20 mouse cellular contexts compared by ENCODE assay signal in genomic region chr14:37013644-37014043, GRCm38 (mm10). TPM values are rescaled to one million over a fixed set of nuclear protein-coding genes. Genes with fewer than 3 reads are reported as not detected.
DNase-seq lines count a peak whose midpoint lies in the region; ATAC-seq lines count a peak whose summit lies in the region.
"Had no signal": no experiment of that assay in that cellular context is flagged by ENCODE, and none has a peak within 500 bp of the region (broad histone marks: within the 10 kb centered on the region; RNA-seq: fewer than 3 reads in every experiment).

No protein-coding gene starts in this region.

- H3K9me3 ChIP-seq in neural tube, embryonic 11.5 days (ENCODE audit: control insufficient read depth, low read length), result 0 out of 2 replicates have a peak, but pooled peaks cover 2% of the 10 kb centered on the region
- H3K9me3 ChIP-seq in neural tube, embryonic 15.5 days (replicated peaks), result no peaks in the 10 kb centered on the region
- H3K9me3 ChIP-seq in hindbrain, embryonic 16.5 days (ENCODE audit: control insufficient read depth, low read length), result no peaks in the 10 kb centered on the region
- H3K9me3 ChIP-seq in heart, embryonic 10.5 days, result no peaks in the 10 kb centered on the region
- H3K9me3 ChIP-seq: embryonic facial prominence, embryonic 12.5 days; limb, embryonic 10.5 days; liver, embryonic 15.5 days had no signal

- no peaks in the 10 kb centered on the region for H3K4me1 ChIP-seq in neural tube, embryonic 11.5 days (ENCODE audit: control insufficient read depth, insufficient read depth, low read length)
- H3K4me1 ChIP-seq in neural tube, embryonic 15.5 days, result 0 out of 2 replicates have a peak, but pooled peaks cover 2% of the 10 kb centered on the region
- H3K4me1 ChIP-seq in hindbrain, embryonic 16.5 days (ENCODE audit: control insufficient read depth, insufficient read depth, low read depth, low read length), result peaks cover 3% of the 10 kb centered on the region; the same call in 1 of the 2 replicates
- no peaks in the 10 kb centered on the region for H3K4me1 ChIP-seq in heart, embryonic 10.5 days
- H3K4me1 ChIP-seq: embryonic facial prominence, embryonic 12.5 days; limb, embryonic 10.5 days; liver, embryonic 15.5 days had no signal

- H3K4me2 ChIP-seq in neural tube, embryonic 11.5 days (ENCODE audit: low read depth), result no peak overlapping the region
- H3K4me2 ChIP-seq in neural tube, embryonic 15.5 days, result no peak overlapping the region
- no peak overlapping the region for H3K4me2 ChIP-seq in hindbrain, embryonic 16.5 days (ENCODE audit: low read length)
- H3K4me2 ChIP-seq: embryonic facial prominence, embryonic 12.5 days; liver, embryonic 15.5 days had no signal

- WGBS in neural tube, embryonic 11.5 days, result 55% methylated on average over 3 of the region's 3 CpGs
- 40% methylated on average over 3 of the region's 3 CpGs for WGBS in neural tube, embryonic 15.5 days
- WGBS in hindbrain, embryonic 16.5 days, result 42% methylated on average over 3 of the region's 3 CpGs
- WGBS in heart, embryonic 10.5 days, result 43% methylated on average over 3 of the region's 3 CpGs

- no peaks in the 10 kb centered on the region for H3K27me3 ChIP-seq in neural tube, embryonic 11.5 days (ENCODE audit: control insufficient read depth, insufficient read depth, low read length)
- H3K27me3 ChIP-seq in neural tube, embryonic 15.5 days (replicated peaks), result no peaks in the 10 kb centered on the region
- no peaks in the 10 kb centered on the region for H3K27me3 ChIP-seq in hindbrain, embryonic 16.5 days (replicated peaks; ENCODE audit: control insufficient read depth, insufficient read depth, low read length)
- no peaks in the 10 kb centered on the region for H3K27me3 ChIP-seq in heart, embryonic 10.5 days (ENCODE audit: insufficient read depth, poor library complexity, severe bottlenecking)
- H3K27me3 ChIP-seq: embryonic facial prominence, embryonic 12.5 days; liver, embryonic 15.5 days had no signal

- no peak overlapping the region for H3K9ac ChIP-seq in neural tube, embryonic 11.5 days (ENCODE audit: low read length)
- no peak overlapping the region for H3K9ac ChIP-seq in neural tube, embryonic 15.5 days (replicated peaks)
- H3K9ac ChIP-seq in hindbrain, embryonic 16.5 days (ENCODE audit: low read depth, low read length), result no peak overlapping the region
- H3K9ac ChIP-seq: embryonic facial prominence, embryonic 12.5 days; liver, embryonic 15.5 days had no signal

- H3K27ac ChIP-seq in neural tube, embryonic 11.5 days (ENCODE audit: low read depth, low read length), result no peak overlapping the region
- no peak overlapping the region for H3K27ac ChIP-seq in neural tube, embryonic 15.5 days (replicated peaks)
- no peak overlapping the region for H3K27ac ChIP-seq in hindbrain, embryonic 16.5 days (ENCODE audit: low read depth, low read length)
- no peak overlapping the region for H3K27ac ChIP-seq in heart, embryonic 10.5 days
- H3K27ac ChIP-seq: embryonic facial prominence, embryonic 12.5 days; limb, embryonic 10.5 days; liver, embryonic 15.5 days; macrophage had no signal

- H3K4me3 ChIP-seq in neural tube, embryonic 11.5 days (ENCODE audit: low read depth, low read length), result no peak overlapping the region
- H3K4me3 ChIP-seq in neural tube, embryonic 15.5 days (replicated peaks), result no peak overlapping the region
- no peak overlapping the region for H3K4me3 ChIP-seq in hindbrain, embryonic 16.5 days (ENCODE audit: low read length)
- no peak overlapping the region for H3K4me3 ChIP-seq in heart, embryonic 10.5 days
- H3K4me3 ChIP-seq: embryonic facial prominence, embryonic 12.5 days; limb, embryonic 10.5 days; liver, embryonic 15.5 days had no signal

- ATAC-seq in frontal cortex, adult (ENCODE audit: low TSS enrichment), result peak; percentile 59
- ATAC-seq in neural tube, embryonic 11.5 days (ENCODE audit: insufficient read depth, low FRiP score, low TSS enrichment), result no peak
- no peak for ATAC-seq in neural tube, embryonic 15.5 days (ENCODE audit: low FRiP score)
- peak; percentile 91 for ATAC-seq in hindbrain, embryonic 16.5 days
- ATAC-seq: activated CD4-positive, CD25-positive, alpha-beta regulatory T cell, adult 4 months had no signal

- DNase-seq in frontal cortex, postnatal 25 days (ENCODE audit: low spot score in 2 of 2), result no peak
- DNase-seq in neural tube, embryonic 11.5 days (ENCODE audit: low spot score), result peak; percentile 20
- peak; percentile 15 for DNase-seq in right cerebral cortex, postnatal 14 days
- no peak for DNase-seq in heart, embryonic 10.5 days (ENCODE audit: low spot score)
- no peak for DNase-seq in yolk sac, embryonic 10.5 days (ENCODE audit: low spot score)
- DNase-seq: cerebellum, adult 9-11 months; gastrocnemius, postnatal 36 days; kidney, postnatal 14 days; thymus, postnatal 25 days had no signal

- no peaks in the 10 kb centered on the region for H3K36me3 ChIP-seq in neural tube, embryonic 11.5 days (ENCODE audit: control insufficient read depth, insufficient read depth, low read length)
- no peaks in the 10 kb centered on the region for H3K36me3 ChIP-seq in neural tube, embryonic 15.5 days
- H3K36me3 ChIP-seq in hindbrain, embryonic 16.5 days (ENCODE audit: control insufficient read depth, insufficient read depth, low read length), result no peaks in the 10 kb centered on the region
- no peaks in the 10 kb centered on the region for H3K36me3 ChIP-seq in heart, embryonic 10.5 days
- H3K36me3 ChIP-seq: embryonic facial prominence, embryonic 12.5 days; limb, embryonic 10.5 days; liver, embryonic 15.5 days had no signal

RNA-seq across cellular contexts. Expression of gene Rgr, which starts 35.1 kb away (rescaled TPM):
- polyA plus RNA-seq in neural tube, embryonic 11.5 days (2014; fragmentation: Nextera tagmentation; extraction: Ambion mirVana), result not detected in 2 replicates
- polyA plus RNA-seq in neural tube, embryonic 15.5 days (2015; fragmentation: Nextera tagmentation; extraction: Ambion mirVana), result not detected in 2 replicates
- polyA plus RNA-seq in hindbrain, embryonic 16.5 days (2015; fragmentation: Nextera tagmentation; extraction: Ambion mirVana), result not detected in 2 replicates
- polyA plus RNA-seq in heart, embryonic 10.5 days (2016; fragmentation: Nextera tagmentation; extraction: Ambion mirVana), result not detected in 2 replicates
- polyA plus RNA-seq: activated CD4-positive, CD25-positive, alpha-beta regulatory T cell, adult 4 months; embryonic facial prominence, embryonic 12.5 days; forebrain, embryonic 11.5 days; heart, embryonic 16.5 days; intestine, embryonic 14.5 days; limb, embryonic 10.5 days; liver, embryonic 15.5 days; macrophage had no signal

RNA-seq across cellular contexts. Expression of gene Lrit1, which starts 41.0 kb away (rescaled TPM):
- not detected in 2 replicates for polyA plus RNA-seq in neural tube, embryonic 11.5 days (2014; fragmentation: Nextera tagmentation; extraction: Ambion mirVana)
- not detected in 2 replicates for polyA plus RNA-seq in neural tube, embryonic 15.5 days (2015; fragmentation: Nextera tagmentation; extraction: Ambion mirVana)
- not detected in 2 replicates for polyA plus RNA-seq in hindbrain, embryonic 16.5 days (2015; fragmentation: Nextera tagmentation; extraction: Ambion mirVana)
- polyA plus RNA-seq in heart, embryonic 10.5 days (2016; fragmentation: Nextera tagmentation; extraction: Ambion mirVana), result not detected in 2 replicates
- polyA plus RNA-seq: activated CD4-positive, CD25-positive, alpha-beta regulatory T cell, adult 4 months; embryonic facial prominence, embryonic 12.5 days; forebrain, embryonic 11.5 days; heart, embryonic 16.5 days; intestine, embryonic 14.5 days; limb, embryonic 10.5 days; liver, embryonic 15.5 days; macrophage had no signal

RNA-seq across cellular contexts. Expression of gene Ccser2, which starts 45.1 kb away (rescaled TPM):
- polyA plus RNA-seq in neural tube, embryonic 11.5 days (2014; fragmentation: Nextera tagmentation; extraction: Ambion mirVana), result 46.1 and 50.9 TPM in 2 replicates
- 89.7 and 97.4 TPM in 2 replicates for polyA plus RNA-seq in neural tube, embryonic 15.5 days (2015; fragmentation: Nextera tagmentation; extraction: Ambion mirVana)
- polyA plus RNA-seq in hindbrain, embryonic 16.5 days (2015; fragmentation: Nextera tagmentation; extraction: Ambion mirVana), result 104 and 108 TPM in 2 replicates
- polyA plus RNA-seq in heart, embryonic 10.5 days (2016; fragmentation: Nextera tagmentation; extraction: Ambion mirVana), result 29.4 and 38.8 TPM in 2 replicates

RNA-seq across cellular contexts. Expression of gene Lrit2, which starts 54.1 kb away (rescaled TPM):
- not detected in 2 replicates for polyA plus RNA-seq in neural tube, embryonic 11.5 days (2014; fragmentation: Nextera tagmentation; extraction: Ambion mirVana)
- not detected in 2 replicates for polyA plus RNA-seq in neural tube, embryonic 15.5 days (2015; fragmentation: Nextera tagmentation; extraction: Ambion mirVana)
- polyA plus RNA-seq in hindbrain, embryonic 16.5 days (2015; fragmentation: Nextera tagmentation; extraction: Ambion mirVana), result not detected in 2 replicates
- not detected in 2 replicates for polyA plus RNA-seq in heart, embryonic 10.5 days (2016; fragmentation: Nextera tagmentation; extraction: Ambion mirVana)
- polyA plus RNA-seq: activated CD4-positive, CD25-positive, alpha-beta regulatory T cell, adult 4 months; embryonic facial prominence, embryonic 12.5 days; forebrain, embryonic 11.5 days; heart, embryonic 16.5 days; intestine, embryonic 14.5 days; limb, embryonic 10.5 days; liver, embryonic 15.5 days; macrophage had no signal

Comparison
In these comparisons a context has a peak if more than half of its experiments do, and no peak if none do; other contexts are left out.
1. ATAC-seq: peak in frontal cortex, adult (single experiment) and hindbrain, embryonic 16.5 days (single experiment); none in neural tube, embryonic 11.5 days (single experiment) and neural tube, embryonic 15.5 days (single experiment).
2. DNase-seq: peak in neural tube, embryonic 11.5 days (single experiment) and right cerebral cortex, postnatal 14 days (single experiment); none in frontal cortex, postnatal 25 days (0 of 2), heart, embryonic 10.5 days (single experiment) and yolk sac, embryonic 10.5 days (single experiment).